Mouse (Mus musculus): ENCODE data around the gene Mylip.

The Mylip gene

DNA sequence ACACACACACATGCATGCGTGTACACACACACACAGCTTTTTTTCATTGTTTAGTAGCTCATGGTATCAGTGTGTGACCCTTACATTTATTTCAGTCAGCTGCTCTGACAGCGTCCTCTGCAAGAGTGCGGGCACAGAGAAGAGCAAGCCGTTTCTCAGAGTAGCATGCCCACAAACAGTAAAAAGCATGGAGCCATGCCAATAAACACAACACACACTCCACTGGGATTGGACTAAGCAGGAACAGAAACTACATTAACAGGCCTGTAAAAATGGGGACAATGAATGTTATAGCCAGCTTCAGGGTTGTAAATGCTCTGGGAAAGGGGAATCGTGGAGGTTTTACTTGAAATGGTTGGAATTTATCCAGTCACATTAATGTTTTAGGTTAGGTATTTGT is 50.7 kb downstream of the Mylip start:
- no peak for DNase-seq

DNA sequence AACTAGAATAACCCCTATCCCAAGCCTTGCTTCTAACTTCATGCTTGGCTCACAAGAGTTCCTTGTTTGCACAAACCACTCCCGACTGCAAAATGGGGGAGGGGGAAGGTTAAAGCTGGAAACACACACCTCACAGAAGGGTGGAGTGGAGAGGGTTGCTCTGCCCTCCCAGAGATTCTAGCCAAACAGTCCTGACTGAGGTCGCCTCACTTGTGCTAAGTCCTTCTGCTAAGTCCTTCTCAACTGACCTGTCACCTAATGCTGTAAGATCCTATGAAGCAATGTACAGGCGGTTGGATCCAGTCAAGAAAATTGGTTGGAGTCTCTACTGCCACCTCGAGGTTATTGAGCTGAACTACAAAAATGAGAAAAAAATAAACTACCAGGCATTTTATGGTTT is 52.9 kb downstream of the Mylip start:
- DNase-seq, result no peak

DNA sequence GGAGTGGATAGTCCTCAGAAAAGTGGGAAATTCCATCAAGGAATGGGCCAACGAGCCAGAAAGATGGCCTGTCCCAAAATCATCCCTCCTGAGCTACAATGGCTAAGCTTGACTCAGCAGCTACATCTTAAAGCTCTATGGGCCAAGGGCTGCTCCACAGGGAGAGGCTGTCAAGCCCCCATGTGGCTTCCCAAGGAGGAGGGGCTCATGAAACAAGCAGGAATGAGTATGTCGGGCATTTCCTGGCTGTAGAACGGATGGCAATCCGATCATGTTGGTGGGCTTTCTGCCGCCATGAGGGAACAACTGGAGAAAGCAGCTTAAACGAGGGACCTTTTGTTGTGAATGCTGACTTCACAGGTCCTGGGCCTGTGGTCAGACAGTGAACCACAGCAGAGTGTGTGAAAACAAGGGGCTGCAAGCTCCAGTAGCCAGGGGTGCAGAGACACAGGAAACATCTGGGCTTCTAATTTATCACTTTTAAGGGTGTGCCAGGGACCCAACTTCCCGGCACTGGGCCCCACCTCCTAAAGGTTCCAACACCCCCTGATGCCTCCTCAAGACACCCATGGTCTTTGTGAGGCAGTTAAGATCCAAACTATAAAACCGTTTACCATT is 53.5 kb downstream of the Mylip start:
- no peak for DNase-seq

DNA sequence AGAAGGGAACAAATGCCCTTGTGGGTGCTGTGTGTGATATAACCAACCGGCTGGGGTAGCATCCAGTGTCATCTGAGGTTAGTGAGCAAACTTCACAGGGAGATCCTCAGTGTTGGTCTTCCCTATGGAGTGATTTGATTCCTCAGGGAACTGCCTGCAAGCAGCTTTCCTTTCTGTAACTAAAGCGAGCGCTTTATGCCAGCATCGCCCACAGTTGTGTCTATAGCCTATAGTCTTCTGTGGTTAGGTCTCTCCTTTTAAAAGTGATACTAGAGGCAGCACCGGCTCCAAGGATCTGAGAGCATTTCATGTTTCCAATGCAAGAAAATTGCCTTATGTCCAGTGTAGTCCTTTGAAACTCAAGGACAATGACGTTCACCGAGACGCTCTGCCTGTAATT is 54.7 kb downstream of the Mylip start:
- DNase-seq, result no peak

DNA sequence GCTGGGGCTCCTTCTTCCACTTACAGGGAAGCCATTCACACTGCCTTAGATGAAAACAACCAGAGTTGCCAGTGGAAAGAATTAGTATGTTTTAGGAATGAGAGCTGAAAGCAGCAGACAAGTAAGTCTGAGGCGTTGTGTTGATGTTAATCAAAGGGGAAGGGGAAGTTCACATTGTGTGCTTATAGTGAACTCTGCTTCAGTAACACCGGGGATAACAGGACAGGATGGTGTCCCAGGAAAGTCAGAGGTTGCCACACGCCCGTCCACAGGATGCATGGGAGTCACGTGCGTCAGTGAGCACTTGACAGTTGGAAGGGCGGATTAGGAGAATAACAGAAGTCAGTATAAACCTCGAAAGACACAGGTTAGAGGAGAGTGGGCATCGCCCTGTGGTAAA is 55.1 kb downstream of the Mylip start:
- no peak for DNase-seq

DNA sequence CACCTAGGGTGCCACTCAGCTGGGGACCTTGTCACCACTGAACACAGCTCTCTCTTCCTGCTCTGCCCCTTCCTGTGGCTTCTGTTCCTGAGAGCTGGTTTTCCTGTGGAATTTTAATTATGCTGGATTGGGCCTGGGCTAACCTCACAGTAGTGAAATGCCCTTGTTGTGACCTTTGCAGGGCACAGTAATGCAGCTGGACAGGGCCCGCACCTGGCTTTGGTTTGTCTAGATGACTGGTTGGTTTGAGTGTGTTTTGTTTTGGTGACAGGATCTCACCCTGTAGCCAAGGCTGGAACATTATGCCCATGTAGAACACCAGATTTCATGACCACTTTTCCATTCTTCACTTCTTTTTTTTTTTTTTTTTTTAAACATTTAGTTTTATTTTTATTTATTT is 57.1 kb downstream of the Mylip start:
- DNase-seq, result no peak

DNA sequence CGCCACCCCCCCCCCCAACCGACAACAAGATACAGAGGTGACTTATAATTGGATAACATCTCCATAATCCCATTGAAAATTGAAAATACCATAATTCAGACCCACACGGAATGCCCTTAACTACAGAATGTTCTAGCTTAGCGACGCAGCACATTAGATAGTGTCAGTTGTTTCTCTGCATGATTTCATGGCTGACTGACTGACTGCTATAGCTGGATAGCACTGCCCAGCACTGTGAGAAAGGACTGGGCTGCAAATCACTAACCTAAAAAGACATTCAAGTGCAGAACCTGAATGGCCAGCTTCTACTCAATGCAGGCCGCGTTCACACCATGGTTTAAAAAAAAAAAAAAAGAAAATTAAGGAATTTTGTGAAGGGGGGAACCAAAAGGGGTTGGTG is 62.9 kb downstream of the Mylip start:
- DNase-seq, result no peak

DNA sequence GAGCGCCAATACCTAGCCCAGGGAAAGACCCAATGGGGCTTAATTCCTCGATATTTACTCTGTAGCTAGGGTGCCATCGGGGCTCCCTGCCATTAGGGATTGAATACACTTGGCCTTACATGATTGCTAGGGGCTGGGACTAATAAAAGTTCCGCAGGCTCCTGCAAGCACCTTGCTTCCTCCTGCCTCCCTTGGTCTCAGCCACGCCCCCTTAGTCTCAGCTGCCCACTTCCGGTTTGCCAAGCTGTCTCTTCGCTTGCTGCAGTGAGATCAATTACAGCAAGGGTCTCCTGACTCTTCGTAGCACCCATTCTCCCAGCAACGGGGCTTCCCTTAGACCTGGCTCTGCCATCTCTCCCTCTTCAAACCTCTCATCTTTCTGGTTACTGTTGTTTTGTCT is 63.5 kb downstream of the Mylip start:
- DNase-seq, result no peak

DNA sequence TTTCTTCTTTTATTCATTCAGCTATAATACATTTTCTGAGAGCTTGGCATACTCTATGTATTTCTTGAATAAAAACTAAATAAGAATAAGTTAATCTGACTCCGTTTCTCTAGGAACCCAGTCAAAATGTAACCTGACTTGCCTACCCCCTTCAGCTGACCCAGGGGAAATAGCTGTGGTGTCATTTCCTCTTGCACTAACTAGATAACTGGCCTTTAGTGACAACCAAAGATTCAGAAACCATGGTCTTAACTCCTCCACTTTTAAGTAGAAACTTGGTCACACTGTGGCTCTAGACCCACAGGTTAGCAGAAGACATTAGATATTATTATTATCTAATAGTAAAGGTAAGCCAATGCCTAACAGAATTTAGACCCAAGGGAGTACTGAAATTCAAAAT is 64.5 kb downstream of the Mylip start:
- DNase-seq, result no peak

DNA sequence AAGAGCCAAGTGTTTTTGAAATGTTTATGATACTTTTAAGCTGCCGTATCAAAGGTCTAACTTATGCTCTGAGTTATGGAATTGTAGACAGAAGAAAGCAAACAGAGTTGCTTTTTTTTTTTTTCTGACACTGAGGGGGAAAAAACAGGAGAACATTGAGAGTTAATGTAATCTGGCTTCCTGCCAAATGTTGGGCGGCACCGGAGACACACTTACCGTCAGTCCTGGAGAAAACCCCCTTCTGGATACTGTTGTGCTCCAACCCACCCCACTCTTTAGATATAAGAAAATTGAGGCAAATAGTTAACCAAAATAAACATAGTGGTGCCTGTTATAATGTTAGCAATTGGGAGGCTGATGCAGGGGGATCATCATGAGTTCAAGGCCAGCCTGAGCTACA is 65.1 kb downstream of the Mylip start:
- DNase-seq, result no peak

DNA sequence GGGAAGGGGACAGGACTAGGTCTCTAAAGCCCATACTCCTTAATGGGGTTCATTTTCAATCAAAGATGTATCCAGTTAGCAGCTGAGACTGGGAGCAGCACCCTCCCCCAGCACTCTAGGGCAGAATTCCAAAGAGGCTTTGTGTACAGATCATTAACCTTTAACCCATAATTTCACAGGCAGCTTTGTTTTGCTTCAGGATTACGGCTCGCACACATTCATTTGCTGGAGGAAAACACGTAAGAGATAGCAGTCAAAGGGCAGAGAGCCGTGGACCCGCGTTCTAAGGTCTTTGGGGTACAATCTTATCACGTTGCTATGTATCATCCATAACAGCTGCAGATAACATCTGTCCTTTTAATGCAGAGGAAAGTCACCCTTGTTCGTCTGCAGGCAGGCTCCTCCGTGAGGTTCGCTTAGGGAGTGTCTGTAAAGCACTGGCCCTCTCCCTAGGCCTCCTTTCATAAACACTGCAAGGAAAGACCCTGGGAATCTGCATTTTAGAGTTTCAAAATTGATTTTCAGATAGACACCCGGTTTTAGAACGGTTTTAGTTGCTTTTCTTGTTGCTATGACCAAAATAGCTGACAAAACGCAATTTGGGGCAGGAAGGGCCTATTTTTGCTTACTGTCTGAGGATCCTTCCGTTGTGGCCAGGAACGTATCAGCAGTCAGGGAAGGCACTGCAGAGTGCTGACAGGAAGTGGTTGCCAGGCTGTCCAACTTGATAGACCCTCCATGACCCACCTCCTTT is 65.7 kb downstream of the Mylip start:
- no peak for DNase-seq

DNA sequence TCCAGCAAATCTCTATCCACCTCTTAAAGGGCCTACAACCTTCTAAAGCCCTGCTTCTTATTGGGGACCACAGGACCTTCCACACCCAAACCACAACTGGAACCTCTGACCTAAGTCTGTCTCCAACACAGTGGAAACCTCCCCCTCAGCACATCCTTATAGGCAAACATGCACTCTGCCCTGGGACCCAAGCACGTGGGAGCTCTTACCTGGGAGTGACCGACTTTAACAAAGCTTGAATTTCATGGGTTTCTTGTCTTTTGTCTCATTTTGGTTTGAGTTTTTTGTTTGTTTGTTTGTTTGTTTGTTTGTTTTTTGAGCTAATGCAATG is 66.3 kb downstream of the Mylip start:
- DNase-seq, result no peak

DNA sequence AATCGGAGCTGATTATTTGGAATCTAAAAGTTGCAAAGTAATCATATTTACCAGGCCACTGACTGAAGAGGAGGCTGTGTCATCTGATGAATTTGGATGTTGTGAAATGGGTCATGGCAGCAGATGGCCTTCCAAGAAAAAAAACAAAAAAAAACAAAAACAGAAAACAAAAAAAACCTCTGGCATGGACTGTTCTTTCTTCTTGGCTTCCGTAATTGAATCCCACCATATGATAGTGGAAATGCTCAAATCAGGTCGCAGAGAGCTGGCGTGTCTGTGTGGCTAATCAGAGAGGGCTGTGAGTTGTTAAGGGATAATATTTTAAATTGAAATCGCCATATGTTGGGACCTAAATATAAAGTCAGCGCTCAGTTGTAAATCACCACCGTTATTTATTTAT is 67.9 kb downstream of the Mylip start:
- peak; percentile 68 for DNase-seq

DNA sequence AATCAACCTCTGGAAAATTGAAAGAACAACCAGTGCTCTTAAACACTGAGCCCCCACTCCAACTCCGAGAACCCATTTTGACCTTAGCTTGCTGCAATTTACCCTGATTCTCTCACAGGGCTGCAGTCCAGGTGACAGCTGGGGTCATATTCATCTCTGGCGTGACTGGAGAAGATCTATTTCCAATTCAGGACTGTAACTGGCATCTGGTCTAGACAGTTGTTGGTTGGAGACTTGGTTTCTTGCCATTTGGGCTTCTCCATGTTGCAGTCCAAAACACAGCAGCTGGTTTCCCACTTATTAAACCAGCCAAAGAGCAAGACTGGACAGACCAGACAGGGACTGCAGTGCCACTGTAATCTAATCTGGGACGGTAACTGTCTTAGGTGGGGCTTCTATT is 70.6 kb downstream of the Mylip start:
- DNase-seq, result no peak

DNA sequence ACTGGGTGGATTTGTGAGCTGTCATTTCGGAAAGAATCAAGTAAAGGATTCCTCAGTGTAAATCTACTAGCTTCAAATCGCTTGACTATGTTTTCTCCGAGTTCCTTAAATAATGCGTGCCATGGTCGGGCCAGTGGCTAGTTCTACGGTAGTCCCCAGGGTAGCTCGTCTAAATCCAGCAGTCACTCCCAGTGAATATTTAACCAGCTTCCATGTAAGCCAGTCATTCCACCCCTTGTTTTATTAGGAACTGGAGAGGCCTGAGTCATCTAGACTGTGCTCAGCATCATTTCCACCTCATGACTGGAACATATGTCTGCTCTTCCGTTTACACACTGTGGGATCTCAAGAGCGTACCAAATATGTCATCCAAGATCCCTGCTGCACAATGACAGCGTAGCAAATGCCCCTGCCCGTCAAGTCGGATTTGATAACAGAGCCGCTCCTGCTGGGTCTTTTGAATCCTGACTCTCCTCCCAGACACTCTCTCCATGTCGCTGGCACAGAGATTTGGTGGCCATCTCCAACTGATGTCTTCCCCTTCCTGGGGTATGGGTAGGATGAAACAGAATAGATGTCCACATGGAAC is 71.9 kb downstream of the Mylip start:
- DNase-seq, result peak; percentile 91

All from cerebellum, adult 9-10 months (tissue).